Mouse (Mus musculus): ENCODE measurements around the gene Inhba. TPM values are rescaled to one million over a fixed set of nuclear protein-coding genes. Genes with fewer than 3 reads are reported as not detected.

Inhba gene
- polyA plus RNA-seq, 1 experiment from 2014 or later, result 0.45 TPM

DNA sequence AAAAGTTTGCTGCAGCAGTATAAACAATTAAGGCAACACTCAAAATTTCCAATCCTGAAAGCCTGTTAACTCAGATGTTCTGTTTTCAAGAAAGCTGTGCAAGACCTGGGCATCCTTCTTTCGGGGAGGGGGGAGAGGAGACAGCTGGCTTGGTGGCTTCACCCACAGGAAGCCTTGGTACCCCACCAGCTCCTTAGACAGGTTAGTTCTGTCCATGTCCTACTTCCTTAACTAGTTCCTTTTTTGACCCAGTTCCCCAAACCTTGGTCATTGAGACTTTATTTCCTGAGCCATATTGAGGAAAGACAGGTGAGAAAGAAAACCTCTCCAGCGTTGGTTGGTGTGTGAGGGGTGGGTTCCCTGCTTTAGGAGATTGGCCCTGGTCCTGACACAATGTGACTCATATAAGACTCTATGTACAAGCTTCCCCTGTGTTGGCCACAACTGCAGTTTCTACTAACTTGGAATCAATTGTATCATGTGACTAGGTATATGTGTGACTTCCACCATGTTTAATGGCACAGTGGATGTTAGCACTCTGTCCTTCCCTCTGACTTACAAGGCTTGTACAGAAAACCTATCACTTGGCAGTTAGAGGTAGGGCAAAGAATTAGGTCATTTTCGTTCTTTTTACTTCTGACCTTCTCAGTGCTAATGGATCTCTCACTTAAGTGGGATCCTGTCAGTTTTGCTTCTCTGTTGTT, 7.3 kb downstream of the Inhba start:
- Histone ChIP-seq H3K4me1 (ENCODE audit: control insufficient read depth, insufficient read depth, low read length) (peaks cover 9% of the 10 kb centered on the region), H3K27ac (replicated peaks; ENCODE audit: low read depth, low read length) (no peak overlapping the region), H3K9me3 (ENCODE audit: control insufficient read depth, low read length) (no peaks in the 10 kb centered on the region), H3K27me3 (ENCODE audit: control insufficient read depth, insufficient read depth, low read length) (peaks cover 13% of the 10 kb centered on the region; the same call in 1 of the 2 replicates), H3K4me3 (replicated peaks; ENCODE audit: low read depth, low read length) (no peak overlapping the region), H3K36me3 (ENCODE audit: control insufficient read depth, insufficient read depth, low read length) (no peaks in the 10 kb centered on the region), H3K4me2 (ENCODE audit: low read length) (no peak overlapping the region), H3K9ac (replicated peaks; ENCODE audit: low read length) (no peak overlapping the region)
- no peak for DNase-seq
- ATAC-seq (ENCODE audit: low FRiP score, low TSS enrichment), result no peak
- WGBS, result 83% methylated on average over 3 of the region's 3 CpGs

DNA sequence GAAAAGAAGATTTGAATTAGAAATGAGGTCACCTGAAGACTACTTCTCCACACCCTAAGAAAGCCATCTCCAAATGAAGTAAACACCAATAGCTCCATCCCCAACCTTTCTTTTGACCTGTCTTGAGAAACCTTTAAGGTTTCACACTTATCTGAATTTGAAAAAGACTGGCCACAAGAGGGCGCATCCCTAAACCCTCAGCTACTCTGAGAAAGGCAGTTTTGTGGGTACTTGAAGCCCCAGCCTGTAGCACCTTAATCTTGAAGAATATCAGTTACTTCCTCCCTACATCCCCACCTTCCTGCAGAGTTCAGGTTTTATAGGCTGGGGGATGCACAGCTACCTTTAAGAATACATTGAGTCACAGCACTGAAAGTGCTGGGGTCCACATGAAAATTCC, 9.0 kb downstream of the Inhba start:
- Histone ChIP-seq H3K9ac (replicated peaks; ENCODE audit: low read length) (no peak overlapping the region), H3K9me3 (ENCODE audit: control insufficient read depth, low read length) (no peaks in the 10 kb centered on the region), H3K27me3 (ENCODE audit: control insufficient read depth, insufficient read depth, low read length) (peaks cover 13% of the 10 kb centered on the region; the same call in 1 of the 2 replicates), H3K4me2 (ENCODE audit: low read length) (no peak overlapping the region), H3K27ac (replicated peaks; ENCODE audit: low read depth, low read length) (no peak overlapping the region), H3K4me3 (replicated peaks; ENCODE audit: low read depth, low read length) (no peak overlapping the region), H3K36me3 (ENCODE audit: control insufficient read depth, insufficient read depth, low read length) (no peaks in the 10 kb centered on the region), H3K4me1 (ENCODE audit: control insufficient read depth, insufficient read depth, low read length) (peaks cover 9% of the 10 kb centered on the region)
- ATAC-seq (ENCODE audit: low FRiP score, low TSS enrichment) (no peak), DNase-seq (peak; percentile 86)
- WGBS, result 0% methylated on average over 1 of the region's 1 CpGs

DNA sequence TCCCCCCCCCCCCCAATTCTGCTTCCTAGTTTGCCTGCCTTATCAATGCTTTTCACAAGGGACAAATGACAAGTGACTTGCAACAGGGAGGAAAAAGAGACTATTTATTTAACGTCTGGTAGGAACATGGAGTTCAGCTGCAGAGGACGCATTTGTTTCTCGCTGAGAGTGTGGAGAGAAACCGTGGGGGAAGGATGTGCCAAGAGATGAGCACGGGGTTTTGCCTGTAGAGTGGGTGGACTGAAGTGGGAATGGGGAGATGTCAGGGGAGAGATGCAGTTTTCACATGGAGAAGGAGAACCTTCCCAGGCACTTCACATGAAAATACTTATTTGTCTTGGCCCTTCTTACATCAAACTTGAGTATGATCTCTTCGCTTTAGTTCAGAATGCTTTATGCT, 9.5 kb downstream of the Inhba start:
- WGBS, result 66% methylated on average over 6 of the region's 6 CpGs
- DNase-seq, result no peak
- no peak overlapping the region for H3K27ac ChIP-seq (replicated peaks; ENCODE audit: low read depth, low read length)
- no peak overlapping the region for H3K4me2 ChIP-seq (ENCODE audit: low read length)
- H3K27me3 ChIP-seq (ENCODE audit: control insufficient read depth, insufficient read depth, low read length), result peaks cover 13% of the 10 kb centered on the region; the same call in 1 of the 2 replicates
- no peak for ATAC-seq (ENCODE audit: low FRiP score, low TSS enrichment)
- no peak overlapping the region for H3K4me3 ChIP-seq (replicated peaks; ENCODE audit: low read depth, low read length)
- H3K4me1 ChIP-seq (ENCODE audit: control insufficient read depth, insufficient read depth, low read length), result peaks cover 9% of the 10 kb centered on the region
- H3K9ac ChIP-seq (replicated peaks; ENCODE audit: low read length), result no peak overlapping the region
- H3K9me3 ChIP-seq (ENCODE audit: control insufficient read depth, low read length), result no peaks in the 10 kb centered on the region
- H3K36me3 ChIP-seq (ENCODE audit: control insufficient read depth, insufficient read depth, low read length), result no peaks in the 10 kb centered on the region

DNA sequence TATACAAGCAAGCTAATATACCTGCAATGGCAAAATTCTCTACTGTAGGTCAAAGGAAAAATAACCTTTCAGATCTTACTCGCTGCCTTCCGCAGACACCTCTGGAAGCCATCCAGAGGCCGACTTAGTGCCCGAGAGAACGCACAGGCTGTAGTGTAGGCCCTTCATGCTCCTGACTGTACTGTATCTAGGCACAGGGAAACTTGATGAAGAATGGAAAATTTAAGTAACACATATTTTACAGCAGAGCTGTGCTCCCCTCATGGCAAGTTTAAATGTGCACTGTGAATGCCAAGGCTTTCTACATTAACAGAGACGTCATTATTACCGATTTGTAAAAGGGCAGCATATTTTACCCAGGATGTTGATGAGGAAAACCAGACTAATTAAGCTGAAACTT, 10.2 kb downstream of the Inhba start:
- DNase-seq, result no peak
- Histone ChIP-seq H3K27me3 (ENCODE audit: control insufficient read depth, insufficient read depth, low read length) (peaks cover 13% of the 10 kb centered on the region; the same call in 1 of the 2 replicates), H3K4me1 (ENCODE audit: control insufficient read depth, insufficient read depth, low read length) (peaks cover 9% of the 10 kb centered on the region), H3K4me3 (replicated peaks; ENCODE audit: low read depth, low read length) (no peak overlapping the region), H3K9ac (replicated peaks; ENCODE audit: low read length) (no peak overlapping the region), H3K36me3 (ENCODE audit: control insufficient read depth, insufficient read depth, low read length) (no peaks in the 10 kb centered on the region), H3K9me3 (ENCODE audit: control insufficient read depth, low read length) (no peaks in the 10 kb centered on the region), H3K4me2 (ENCODE audit: low read length) (no peak overlapping the region), H3K27ac (replicated peaks; ENCODE audit: low read depth, low read length) (no peak overlapping the region)
- no peak for ATAC-seq (ENCODE audit: low FRiP score, low TSS enrichment)
- 89% methylated on average over 7 of the region's 7 CpGs for WGBS

DNA sequence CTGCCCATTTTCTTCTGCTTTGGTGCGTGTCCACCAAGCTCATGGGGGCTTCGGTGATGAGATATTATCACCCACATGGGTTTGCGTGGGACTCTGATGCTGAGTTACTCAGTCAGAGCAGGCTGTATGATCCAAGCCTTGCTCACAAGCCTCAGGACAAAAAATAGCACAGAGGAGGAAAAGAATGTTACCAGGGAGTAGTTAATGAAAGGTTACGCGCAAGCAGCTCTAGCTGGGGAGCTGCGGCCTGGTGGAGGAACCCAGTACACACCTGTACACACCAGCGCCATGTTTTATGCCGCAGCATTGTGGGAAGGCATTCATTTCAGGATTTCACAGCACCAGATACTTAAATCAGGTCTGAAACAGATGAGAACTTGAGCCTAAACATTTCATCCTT, 10.9 kb downstream of the Inhba start:
- no peak overlapping the region for H3K27ac ChIP-seq (replicated peaks; ENCODE audit: low read depth, low read length)
- no peak for ATAC-seq (ENCODE audit: low FRiP score, low TSS enrichment)

DNA sequence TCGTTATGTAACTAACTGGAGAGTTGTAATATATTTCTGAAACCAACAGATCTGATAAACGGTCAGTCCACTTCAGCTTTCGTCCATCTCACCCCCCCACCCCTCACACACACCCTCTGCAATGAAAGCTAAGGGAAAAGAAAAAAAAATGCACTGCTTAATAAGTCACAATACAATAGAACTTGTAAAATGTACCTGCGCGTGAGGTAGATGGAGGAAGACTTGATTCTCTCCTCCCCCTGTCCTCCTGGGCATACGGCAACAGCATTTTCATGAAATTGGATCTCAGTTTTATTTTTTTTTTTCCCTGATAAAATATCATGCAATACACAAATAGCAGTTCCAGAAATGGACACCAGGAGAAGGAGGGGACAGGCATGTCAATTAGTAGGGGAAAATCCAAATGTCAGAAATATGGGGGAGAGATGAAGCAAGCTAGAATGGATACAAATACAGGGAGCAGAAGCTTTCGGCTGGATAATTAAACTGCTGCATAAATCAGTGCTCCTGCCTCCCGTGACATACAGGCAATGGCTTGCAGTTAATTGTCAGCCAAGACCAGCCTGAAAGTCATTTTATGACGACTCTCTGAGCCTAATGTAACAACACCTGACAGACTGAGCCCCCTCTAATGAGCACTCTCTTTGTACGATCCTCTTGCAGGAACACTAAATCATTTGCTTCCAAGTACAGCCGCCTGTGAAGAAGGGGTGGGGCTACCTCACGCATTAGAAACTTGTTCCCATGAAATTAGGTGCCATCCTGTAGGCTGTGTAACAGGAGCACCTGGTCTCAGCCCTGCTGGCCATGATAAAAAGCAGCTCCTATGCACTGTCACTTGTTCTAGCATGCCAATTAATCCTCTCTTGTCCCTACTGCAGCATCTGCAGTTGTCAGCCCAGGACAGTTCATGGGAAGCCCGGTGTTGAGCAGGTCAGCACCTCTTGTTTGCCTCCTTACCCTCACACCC, 11.7 kb downstream of the Inhba start:
- Histone ChIP-seq H3K4me2 (ENCODE audit: low read length) (peak overlapping the region; percentile 37), H3K9ac (replicated peaks; ENCODE audit: low read length) (0 out of 2 replicates have a peak overlapping the region, but pooled peaks have one; percentile 7), H3K4me3 (replicated peaks; ENCODE audit: low read depth, low read length) (peak overlapping the region; percentile 5; the same call in 1 of the 2 replicates), H3K4me1 (ENCODE audit: control insufficient read depth, insufficient read depth, low read length) (no peaks in the 10 kb centered on the region), H3K27ac (replicated peaks; ENCODE audit: low read depth, low read length) (no peak overlapping the region), H3K36me3 (ENCODE audit: control insufficient read depth, insufficient read depth, low read length) (no peaks in the 10 kb centered on the region), H3K27me3 (ENCODE audit: control insufficient read depth, insufficient read depth, low read length) (peaks cover 3% of the 10 kb centered on the region; the same call in 1 of the 2 replicates), H3K9me3 (ENCODE audit: control insufficient read depth, low read length) (no peaks in the 10 kb centered on the region)
- 55% methylated on average over 13 of the region's 13 CpGs for WGBS
- ATAC-seq (ENCODE audit: low FRiP score, low TSS enrichment) (peak; percentile 80), DNase-seq (peak; percentile 60)

More for the DNA sequence above, 10.9 kb downstream of the Inhba start:
- no peaks in the 10 kb centered on the region for H3K9me3 ChIP-seq (ENCODE audit: control insufficient read depth, low read length)
- WGBS, result 95% methylated on average over 8 of the region's 8 CpGs
- H3K9ac ChIP-seq (replicated peaks; ENCODE audit: low read length), result no peak overlapping the region
- no peak overlapping the region for H3K4me3 ChIP-seq (replicated peaks; ENCODE audit: low read depth, low read length)
- no peak for DNase-seq
- H3K4me1 ChIP-seq (ENCODE audit: control insufficient read depth, insufficient read depth, low read length), result peaks cover 4% of the 10 kb centered on the region
- H3K4me2 ChIP-seq (ENCODE audit: low read length), result peak overlapping the region; percentile 33
- H3K27me3 ChIP-seq (ENCODE audit: control insufficient read depth, insufficient read depth, low read length), result peaks cover 11% of the 10 kb centered on the region; the same call in 1 of the 2 replicates
- H3K36me3 ChIP-seq (ENCODE audit: control insufficient read depth, insufficient read depth, low read length), result no peaks in the 10 kb centered on the region

DNA sequence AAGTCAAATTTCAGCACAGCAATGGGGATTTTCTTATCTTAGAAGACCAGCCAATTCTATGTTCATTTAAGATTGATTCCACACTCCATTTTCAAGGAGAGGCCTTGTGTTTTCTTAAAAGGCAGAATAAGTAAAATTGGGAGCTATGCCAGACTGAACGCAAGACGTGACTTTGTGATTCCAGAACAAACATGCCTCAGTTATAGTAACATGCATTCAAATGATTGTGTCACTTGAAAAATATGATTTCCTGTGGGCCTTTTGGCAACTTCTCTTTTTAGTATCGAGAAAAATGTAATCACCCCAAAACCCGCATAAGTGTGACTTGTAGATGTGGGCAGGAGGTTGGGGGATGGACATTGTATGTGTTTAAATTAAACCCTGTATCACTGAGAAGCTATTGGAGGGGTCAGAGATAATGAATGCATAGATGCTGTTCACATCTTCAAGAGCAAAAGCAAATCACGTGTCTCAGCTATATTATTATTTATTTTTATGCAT, 19.0 kb downstream of the Inhba start:
- no peak overlapping the region for H3K4me3 ChIP-seq (replicated peaks; ENCODE audit: low read depth, low read length)
- DNase-seq (no peak), ATAC-seq (ENCODE audit: low FRiP score, low TSS enrichment) (no peak)
- no peak overlapping the region for H3K4me2 ChIP-seq (ENCODE audit: low read length)
- no peak overlapping the region for H3K9ac ChIP-seq (replicated peaks; ENCODE audit: low read length)
- H3K4me1 ChIP-seq (ENCODE audit: control insufficient read depth, insufficient read depth, low read length), result no peaks in the 10 kb centered on the region
- no peaks in the 10 kb centered on the region for H3K36me3 ChIP-seq (ENCODE audit: control insufficient read depth, insufficient read depth, low read length)
- no peak overlapping the region for H3K27ac ChIP-seq (replicated peaks; ENCODE audit: low read depth, low read length)
- H3K27me3 ChIP-seq (ENCODE audit: control insufficient read depth, insufficient read depth, low read length), result no peaks in the 10 kb centered on the region
- no peaks in the 10 kb centered on the region for H3K9me3 ChIP-seq (ENCODE audit: control insufficient read depth, low read length)
- 89% methylated on average over 5 of the region's 5 CpGs for WGBS

DNA sequence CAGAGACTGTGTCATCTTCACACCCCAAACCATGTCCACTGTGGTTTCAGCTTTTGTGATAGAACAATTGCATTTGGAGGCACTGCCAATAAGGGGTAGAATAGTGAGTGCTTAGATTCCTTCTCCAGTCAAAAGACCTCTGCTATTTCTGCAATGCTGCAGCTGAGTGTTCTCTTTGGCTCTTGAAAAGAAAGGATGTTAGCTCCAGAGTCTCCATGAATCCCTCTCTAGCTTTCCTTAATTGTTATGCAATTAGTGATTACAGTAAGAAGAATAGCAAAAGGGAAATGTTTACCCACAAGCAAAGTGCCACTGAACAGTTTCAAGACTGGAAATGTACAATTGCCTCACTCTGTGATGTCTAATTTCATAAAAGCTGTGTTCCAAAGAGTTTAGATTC, 20.8 kb downstream of the Inhba start:
- H3K27ac ChIP-seq (replicated peaks; ENCODE audit: low read depth, low read length), result no peak overlapping the region
- no peak overlapping the region for H3K4me2 ChIP-seq (ENCODE audit: low read length)
- no peak overlapping the region for H3K4me3 ChIP-seq (replicated peaks; ENCODE audit: low read depth, low read length)
- no peaks in the 10 kb centered on the region for H3K4me1 ChIP-seq (ENCODE audit: control insufficient read depth, insufficient read depth, low read length)
- no peak overlapping the region for H3K9ac ChIP-seq (replicated peaks; ENCODE audit: low read length)
- ATAC-seq (ENCODE audit: low FRiP score, low TSS enrichment) (no peak), DNase-seq (no peak)
- no peaks in the 10 kb centered on the region for H3K27me3 ChIP-seq (ENCODE audit: control insufficient read depth, insufficient read depth, low read length)
- no peaks in the 10 kb centered on the region for H3K36me3 ChIP-seq (ENCODE audit: control insufficient read depth, insufficient read depth, low read length)
- no peaks in the 10 kb centered on the region for H3K9me3 ChIP-seq (ENCODE audit: control insufficient read depth, low read length)

All from midbrain, embryonic 14.5 days (tissue).